Mouse (Mus musculus): ENCODE measurements around the gene Pfdn6. TPM values are rescaled to one million over a fixed set of nuclear protein-coding genes. Genes with fewer than 3 reads are reported as not detected.

Gene Pfdn6
- total RNA-seq, 1 experiment: 201 TPM

GRCm38 (mm10) chr17:33965082-33965845 lies 25.1 kb upstream of the Pfdn6 start:
- in situ Hi-C loops (cut with MboI; ENCODE audit: low sequenced_read_pairs in 2 of 2, unreplicated experiment in 2 of 2): no loop called here
- Histone ChIP-seq H3K4me1 (ENCODE audit: control insufficient read depth in 2 of 2, insufficient read depth in 2 of 2, low read length in 2 of 2, poor library complexity in 1 of 2) (no peaks in the 10 kb centered on the region), H3K9me3 (ENCODE audit: control insufficient read depth, insufficient read depth, low read depth, low read length) (no peaks in the 10 kb centered on the region), H3K9ac (ENCODE audit: insufficient read depth, low read depth, low read length, poor library complexity, severe bottlenecking) (no peak overlapping the region), H3K27ac (ENCODE audit: insufficient read depth, low read depth, low read length, poor library complexity, severe bottlenecking) (no peak overlapping the region), H3K36me3 (ENCODE audit: control insufficient read depth, insufficient read depth, low read length, poor library complexity, severe bottlenecking) (peaks cover 33% of the 10 kb centered on the region; the same call in 1 of the 2 replicates), H3K4me3 (ENCODE audit: insufficient read depth in 1 of 2, low read depth in 1 of 2, low read length in 2 of 2, poor library complexity in 1 of 2, severe bottlenecking in 1 of 2) (no peak overlapping the region)
- TF ChIP-seq ZNF384 (IDR thresholded peaks at IDR 0.05; ENCODE audit: low read depth, low read length): no peak
- no peak for TF ChIP-seq ZC3H11A (IDR thresholded peaks at IDR 0.05; ENCODE audit: borderline replicate concordance, low read depth, low read length)
- TF ChIP-seq CHD2 (IDR thresholded peaks at IDR 0.05; ENCODE audit: low read depth, low read length): no peak
- no peak for DNase-seq (ENCODE audit: low read depth, low spot score)

GRCm38 (mm10) chr17:33962876-33963275 lies 22.7 kb upstream of the Pfdn6 start:
- Histone ChIP-seq H3K9me3 (ENCODE audit: control insufficient read depth, insufficient read depth, low read depth, low read length) (no peaks in the 10 kb centered on the region), H3K27ac (ENCODE audit: insufficient read depth, low read depth, low read length, poor library complexity, severe bottlenecking) (no peak overlapping the region), H3K4me1 (ENCODE audit: control insufficient read depth in 2 of 2, insufficient read depth in 2 of 2, low read length in 2 of 2, poor library complexity in 1 of 2) (no peaks in the 10 kb centered on the region), H3K9ac (ENCODE audit: insufficient read depth, low read depth, low read length, poor library complexity, severe bottlenecking) (no peak overlapping the region), H3K4me3 (ENCODE audit: insufficient read depth in 1 of 2, low read depth in 1 of 2, low read length in 2 of 2, poor library complexity in 1 of 2, severe bottlenecking in 1 of 2) (no peak overlapping the region), H3K36me3 (ENCODE audit: control insufficient read depth, insufficient read depth, low read length, poor library complexity, severe bottlenecking) (peaks cover 40% of the 10 kb centered on the region; the same call in 1 of the 2 replicates)
- in situ Hi-C loops (cut with MboI; ENCODE audit: low sequenced_read_pairs in 2 of 2, unreplicated experiment in 2 of 2): no loop called here
- DNase-seq (ENCODE audit: low read depth, low spot score): no peak
- no peak for TF ChIP-seq CHD2 (IDR thresholded peaks at IDR 0.05; ENCODE audit: low read depth, low read length)
- no peak for TF ChIP-seq HCFC1 (IDR thresholded peaks at IDR 0.05; ENCODE audit: borderline replicate concordance, insufficient read depth, low read length)
- TF ChIP-seq ZC3H11A (IDR thresholded peaks at IDR 0.05; ENCODE audit: borderline replicate concordance, low read depth, low read length): no peak
- no peak for TF ChIP-seq MAFK (IDR thresholded peaks at IDR 0.05; ENCODE audit: insufficient read depth, low read depth, low read length)
- no peak for TF ChIP-seq ZNF384 (IDR thresholded peaks at IDR 0.05; ENCODE audit: low read depth, low read length)

- Histone ChIP-seq H3K27ac (ENCODE audit: insufficient read depth, low read depth, low read length, poor library complexity, severe bottlenecking) (no peak overlapping the region), H3K36me3 (ENCODE audit: control insufficient read depth, insufficient read depth, low read length, poor library complexity, severe bottlenecking) (peaks cover 33% of the 10 kb centered on the region), H3K9me3 (ENCODE audit: control insufficient read depth, insufficient read depth, low read depth, low read length) (no peaks in the 10 kb centered on the region), H3K4me3 (ENCODE audit: insufficient read depth in 1 of 2, low read depth in 1 of 2, low read length in 2 of 2, poor library complexity in 1 of 2, severe bottlenecking in 1 of 2) (no peak overlapping the region), H3K4me1 (ENCODE audit: control insufficient read depth in 2 of 2, insufficient read depth in 2 of 2, low read length in 2 of 2, poor library complexity in 1 of 2) (no peaks in the 10 kb centered on the region), H3K9ac (ENCODE audit: insufficient read depth, low read depth, low read length, poor library complexity, severe bottlenecking) (no peak overlapping the region)
- DNase-seq (ENCODE audit: low read depth, low spot score): no peak
- TF ChIP-seq ZNF384 (IDR thresholded peaks at IDR 0.05; ENCODE audit: low read depth, low read length) (no peak), ZC3H11A (IDR thresholded peaks at IDR 0.05; ENCODE audit: borderline replicate concordance, low read depth, low read length) (no peak), MAFK (IDR thresholded peaks at IDR 0.05; ENCODE audit: insufficient read depth, low read depth, low read length) (no peak), CHD2 (IDR thresholded peaks at IDR 0.05; ENCODE audit: low read depth, low read length) (no peak), HCFC1 (IDR thresholded peaks at IDR 0.05; ENCODE audit: borderline replicate concordance, insufficient read depth, low read length) (no peak)
- in situ Hi-C loops (cut with MboI; ENCODE audit: low sequenced_read_pairs in 2 of 2, unreplicated experiment in 2 of 2): no loop called here
Measured at GRCm38 (mm10) chr17:33959948-33960347, 19.8 kb upstream of the Pfdn6 start.

GRCm38 (mm10) chr17:33959135-33959534 lies 19.0 kb upstream of the Pfdn6 start:
- TF ChIP-seq HCFC1 (IDR thresholded peaks at IDR 0.05; ENCODE audit: borderline replicate concordance, insufficient read depth, low read length): no peak
- H3K36me3 ChIP-seq (ENCODE audit: control insufficient read depth, insufficient read depth, low read length, poor library complexity, severe bottlenecking): peaks cover 40% of the 10 kb centered on the region

GRCm38 (mm10) chr17:33958451-33958850 lies 18.3 kb upstream of the Pfdn6 start:
- Histone ChIP-seq H3K27ac (ENCODE audit: insufficient read depth, low read depth, low read length, poor library complexity, severe bottlenecking) (no peak overlapping the region), H3K9ac (ENCODE audit: insufficient read depth, low read depth, low read length, poor library complexity, severe bottlenecking) (no peak overlapping the region), H3K9me3 (ENCODE audit: control insufficient read depth, insufficient read depth, low read depth, low read length) (no peaks in the 10 kb centered on the region), H3K4me3 (ENCODE audit: insufficient read depth in 1 of 2, low read depth in 1 of 2, low read length in 2 of 2, poor library complexity in 1 of 2, severe bottlenecking in 1 of 2) (no peak overlapping the region), H3K36me3 (ENCODE audit: control insufficient read depth, insufficient read depth, low read length, poor library complexity, severe bottlenecking) (peaks cover 46% of the 10 kb centered on the region), H3K4me1 (ENCODE audit: control insufficient read depth in 2 of 2, insufficient read depth in 2 of 2, low read length in 2 of 2, poor library complexity in 1 of 2) (peaks cover 0 to 1% of the 10 kb centered on the region in 2 experiments; a peak in 1 of 4 replicates)
- in situ Hi-C loops (cut with MboI; ENCODE audit: low sequenced_read_pairs in 2 of 2, unreplicated experiment in 2 of 2): no loop called here
- TF ChIP-seq CHD2 (IDR thresholded peaks at IDR 0.05; ENCODE audit: low read depth, low read length) (no peak), MAFK (IDR thresholded peaks at IDR 0.05; ENCODE audit: insufficient read depth, low read depth, low read length) (no peak), ZNF384 (IDR thresholded peaks at IDR 0.05; ENCODE audit: low read depth, low read length) (no peak), ZC3H11A (IDR thresholded peaks at IDR 0.05; ENCODE audit: borderline replicate concordance, low read depth, low read length) (no peak), HCFC1 (IDR thresholded peaks at IDR 0.05; ENCODE audit: borderline replicate concordance, insufficient read depth, low read length) (no peak)
- no peak for DNase-seq (ENCODE audit: low read depth, low spot score)

More at GRCm38 (mm10) chr17:33959135-33959534, 19.0 kb upstream of the Pfdn6 start:
- no peak overlapping the region for H3K27ac ChIP-seq (ENCODE audit: insufficient read depth, low read depth, low read length, poor library complexity, severe bottlenecking)
- H3K9me3 ChIP-seq (ENCODE audit: control insufficient read depth, insufficient read depth, low read depth, low read length): no peaks in the 10 kb centered on the region
- in situ Hi-C loops (cut with MboI; ENCODE audit: low sequenced_read_pairs in 2 of 2, unreplicated experiment in 2 of 2): no loop called here
- DNase-seq (ENCODE audit: low read depth, low spot score): no peak
- peaks cover 0 to under 1% of the 10 kb centered on the region in 2 experiments; a peak in 1 of 4 replicates for H3K4me1 ChIP-seq (ENCODE audit: control insufficient read depth in 2 of 2, insufficient read depth in 2 of 2, low read length in 2 of 2, poor library complexity in 1 of 2)
- no peak overlapping the region for H3K9ac ChIP-seq (ENCODE audit: insufficient read depth, low read depth, low read length, poor library complexity, severe bottlenecking)
- no peak overlapping the region for H3K4me3 ChIP-seq (ENCODE audit: insufficient read depth in 1 of 2, low read depth in 1 of 2, low read length in 2 of 2, poor library complexity in 1 of 2, severe bottlenecking in 1 of 2)

Data from ES-E14 (cell line).